Mouse (Mus musculus): ENCODE measurements at regions not wholly inside any gene's neighbourhood (a gene's known extent, or its start where the extent isn't known, plus 50 kb on each side); places are given as distances from the start of the nearest gene placed in this dataset.
"Not testable (repeated sequence)": the region's sequence is repeated elsewhere in the genome, so short reads cannot be mapped to it uniquely, and the experiment has no call there.

GRCm38 (mm10) chr13:111892141-111892540, 83.3 kb upstream of the Map3k1 start:
- peaks cover 2% of the 10 kb centered on the region; the same call in 1 of the 2 replicates for H3K4me1 ChIP-seq (ENCODE audit: control insufficient read depth, insufficient read depth, insufficient read length, low read length)
- H3K4me3 ChIP-seq (ENCODE audit: insufficient read depth, low read depth, low read length), result no peak overlapping the region
- no peak overlapping the region for H3K27ac ChIP-seq (replicated peaks; ENCODE audit: low read depth, low read length)

GRCm38 (mm10) chr13:111893221-111893713, 84.5 kb upstream of the Map3k1 start:
- H3K4me3 ChIP-seq (ENCODE audit: insufficient read depth, low read depth, low read length), result no peak overlapping the region
- H3K27ac ChIP-seq (replicated peaks; ENCODE audit: low read depth, low read length), result no peak overlapping the region
- H3K4me1 ChIP-seq (ENCODE audit: control insufficient read depth, insufficient read depth, insufficient read length, low read length), result peaks cover 2% of the 10 kb centered on the region; the same call in 1 of the 2 replicates

GRCm38 (mm10) chr13:111894804-111895478, 86.1 kb upstream of the Map3k1 start:
- Histone ChIP-seq H3K4me1 (ENCODE audit: control insufficient read depth, insufficient read depth, insufficient read length, low read length) (peaks cover 2% of the 10 kb centered on the region; the same call in 1 of the 2 replicates), H3K27ac (replicated peaks; ENCODE audit: low read depth, low read length) (no peak overlapping the region), H3K4me3 (ENCODE audit: insufficient read depth, low read depth, low read length) (no peak overlapping the region)

GRCm38 (mm10) chr13:111896279-111896678, 87.5 kb upstream of the Map3k1 start:
- Histone ChIP-seq H3K4me3 (ENCODE audit: insufficient read depth, low read depth, low read length) (no peak overlapping the region), H3K4me1 (ENCODE audit: control insufficient read depth, insufficient read depth, insufficient read length, low read length) (peaks cover 2% of the 10 kb centered on the region; the same call in 1 of the 2 replicates), H3K27ac (replicated peaks; ENCODE audit: low read depth, low read length) (no peak overlapping the region; the same call in 1 of the 2 replicates)

GRCm38 (mm10) chr13:111903361-111903760, 94.6 kb upstream of the Map3k1 start:
- Histone ChIP-seq H3K4me1 (ENCODE audit: control insufficient read depth, insufficient read depth, insufficient read length, low read length) (peaks cover 4% of the 10 kb centered on the region; the same call in 1 of the 2 replicates), H3K4me3 (ENCODE audit: insufficient read depth, low read depth, low read length) (no peak overlapping the region)

GRCm38 (mm10) chr13:111903931-111904330, 95.1 kb upstream of the Map3k1 start:
- H3K4me3 ChIP-seq (ENCODE audit: insufficient read depth, low read depth, low read length), result no peak overlapping the region
- no peak overlapping the region for H3K27ac ChIP-seq (replicated peaks; ENCODE audit: low read depth, low read length)
- H3K4me1 ChIP-seq (ENCODE audit: control insufficient read depth, insufficient read depth, insufficient read length, low read length), result peaks cover 4% of the 10 kb centered on the region; the same call in 1 of the 2 replicates

More at GRCm38 (mm10) chr13:111903361-111903760, 94.6 kb upstream of the Map3k1 start:
- no peak overlapping the region for H3K27ac ChIP-seq (replicated peaks; ENCODE audit: low read depth, low read length)

- Histone ChIP-seq H3K27ac (replicated peaks; ENCODE audit: low read depth, low read length) (0 out of 2 replicates have a peak overlapping the region, but pooled peaks have one; percentile 62), H3K4me3 (ENCODE audit: insufficient read depth, low read depth, low read length) (no peak overlapping the region), H3K4me1 (ENCODE audit: control insufficient read depth, insufficient read depth, insufficient read length, low read length) (peaks cover 4% of the 10 kb centered on the region; the same call in 1 of the 2 replicates)
These were observed 95.9 kb upstream of the Map3k1 start for GRCm38 (mm10) chr13:111904616-111905212.

- Histone ChIP-seq H3K27ac (replicated peaks; ENCODE audit: low read depth, low read length) (peak overlapping the region; percentile 62; the same call in 1 of the 2 replicates), H3K4me3 (ENCODE audit: insufficient read depth, low read depth, low read length) (no peak overlapping the region), H3K4me1 (ENCODE audit: control insufficient read depth, insufficient read depth, insufficient read length, low read length) (peaks cover 4% of the 10 kb centered on the region; the same call in 1 of the 2 replicates)
These were observed 96.5 kb upstream of the Map3k1 start for GRCm38 (mm10) chr13:111905213-111905701.

GRCm38 (mm10) chr13:111911071-111911470, 102.3 kb upstream of the Map3k1 start:
- H3K27ac ChIP-seq (replicated peaks; ENCODE audit: low read depth, low read length), result no peak overlapping the region
- no peaks in the 10 kb centered on the region for H3K4me1 ChIP-seq (ENCODE audit: control insufficient read depth, insufficient read depth, insufficient read length, low read length)
- no peak overlapping the region for H3K4me3 ChIP-seq (ENCODE audit: insufficient read depth, low read depth, low read length)

- Histone ChIP-seq H3K4me3 (ENCODE audit: insufficient read depth, low read depth, low read length) (no peak overlapping the region), H3K27ac (replicated peaks; ENCODE audit: low read depth, low read length) (no peak overlapping the region), H3K4me1 (ENCODE audit: control insufficient read depth, insufficient read depth, insufficient read length, low read length) (no peaks in the 10 kb centered on the region)
These were observed 103.0 kb upstream of the Map3k1 start for GRCm38 (mm10) chr13:111911661-111912312.

- Histone ChIP-seq H3K4me3 (ENCODE audit: insufficient read depth, low read depth, low read length) (no peak overlapping the region), H3K4me1 (ENCODE audit: control insufficient read depth, insufficient read depth, insufficient read length, low read length) (no peaks in the 10 kb centered on the region), H3K27ac (replicated peaks; ENCODE audit: low read depth, low read length) (no peak overlapping the region)
These were observed 105.6 kb upstream of the Map3k1 start for GRCm38 (mm10) chr13:111914348-111914913.

- H3K4me3 ChIP-seq (ENCODE audit: insufficient read depth, low read depth, low read length); H3K4me1 ChIP-seq (ENCODE audit: control insufficient read depth, insufficient read depth, insufficient read length, low read length); H3K27ac ChIP-seq (replicated peaks; ENCODE audit: low read depth, low read length): not testable (repeated sequence)
These were observed 110.6 kb upstream of the Map3k1 start for GRCm38 (mm10) chr13:111919417-111919816.

- Histone ChIP-seq H3K4me3 (ENCODE audit: insufficient read depth, low read depth, low read length) (no peak overlapping the region), H3K4me1 (ENCODE audit: control insufficient read depth, insufficient read depth, insufficient read length, low read length) (no peaks in the 10 kb centered on the region), H3K27ac (replicated peaks; ENCODE audit: low read depth, low read length) (no peak overlapping the region)
These were observed 111.7 kb upstream of the Map3k1 start for GRCm38 (mm10) chr13:111920534-111920933.

GRCm38 (mm10) chr13:111921142-111922035, 112.6 kb upstream of the Map3k1 start:
- Histone ChIP-seq H3K4me3 (ENCODE audit: insufficient read depth, low read depth, low read length) (no peak overlapping the region), H3K27ac (replicated peaks; ENCODE audit: low read depth, low read length) (no peak overlapping the region), H3K4me1 (ENCODE audit: control insufficient read depth, insufficient read depth, insufficient read length, low read length) (no peaks in the 10 kb centered on the region)

All from brown adipose tissue, adult 24 weeks (tissue).